Mouse (Mus musculus) neutrophil, adult 59 days (primary cell): Measurements from ENCODE around the gene Mucl2. TPM values are rescaled to one million over a fixed set of nuclear protein-coding genes. Genes with fewer than 3 reads are reported as not detected.

Experiments
- total RNA-seq, 2 experiments: library from RNA; stranded (reverse); gene quantifications; 1 replicate in 1 of 2; 2 replicates in 1 of 2; pipeline ENCODE4 v1.2.4; 2023

Gene Mucl2
- not detected for total RNA-seq

DNA sequence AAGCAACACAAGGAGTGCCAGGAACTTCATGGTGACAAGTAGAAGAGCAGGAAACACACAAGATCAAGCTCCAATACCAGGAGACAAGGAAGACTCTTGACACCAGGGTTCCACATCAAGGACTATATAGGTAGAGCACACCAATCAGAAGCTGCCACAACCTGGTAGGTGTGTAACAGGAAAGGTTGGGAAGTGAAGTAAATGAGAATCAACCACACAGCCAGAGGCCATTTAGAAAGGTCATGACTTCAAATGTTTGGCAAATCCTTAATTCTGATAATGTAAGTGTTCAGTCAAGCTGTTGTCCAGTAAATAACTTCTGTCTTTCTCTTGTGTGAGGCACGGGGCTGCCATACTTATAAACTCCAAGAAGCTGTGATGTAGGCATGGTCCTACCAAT is at the start of gene Mucl2:
Gene Mucl2 (minus strand): TSS at position 101 of the 400 bp plus-strand sequence.

Other genes with a start within 250 kb of the Mucl2 start
- not detected for gene Mucl1, start 143.8 kb downstream of the Mucl2 start, total RNA-seq